Mouse (Mus musculus) urinary bladder, postnatal 0 days (tissue): ENCODE results near the gene Sigirr. TPM values are rescaled to one million over a fixed set of nuclear protein-coding genes. Genes with fewer than 3 reads are reported as not detected.

Source experiments
- polyA plus RNA-seq: library from polyadenylated mRNA; unstranded; fragments of >200 nt; fragmentation: Nextera tagmentation; extraction: Ambion mirVana; gene quantifications from 2 replicates; pipeline ENCODE4 v1.2.1, GENCODE M21; 2015

Sigirr gene
- polyA plus RNA-seq = 4.8 and 5.7 TPM in 2 replicates

DNA sequence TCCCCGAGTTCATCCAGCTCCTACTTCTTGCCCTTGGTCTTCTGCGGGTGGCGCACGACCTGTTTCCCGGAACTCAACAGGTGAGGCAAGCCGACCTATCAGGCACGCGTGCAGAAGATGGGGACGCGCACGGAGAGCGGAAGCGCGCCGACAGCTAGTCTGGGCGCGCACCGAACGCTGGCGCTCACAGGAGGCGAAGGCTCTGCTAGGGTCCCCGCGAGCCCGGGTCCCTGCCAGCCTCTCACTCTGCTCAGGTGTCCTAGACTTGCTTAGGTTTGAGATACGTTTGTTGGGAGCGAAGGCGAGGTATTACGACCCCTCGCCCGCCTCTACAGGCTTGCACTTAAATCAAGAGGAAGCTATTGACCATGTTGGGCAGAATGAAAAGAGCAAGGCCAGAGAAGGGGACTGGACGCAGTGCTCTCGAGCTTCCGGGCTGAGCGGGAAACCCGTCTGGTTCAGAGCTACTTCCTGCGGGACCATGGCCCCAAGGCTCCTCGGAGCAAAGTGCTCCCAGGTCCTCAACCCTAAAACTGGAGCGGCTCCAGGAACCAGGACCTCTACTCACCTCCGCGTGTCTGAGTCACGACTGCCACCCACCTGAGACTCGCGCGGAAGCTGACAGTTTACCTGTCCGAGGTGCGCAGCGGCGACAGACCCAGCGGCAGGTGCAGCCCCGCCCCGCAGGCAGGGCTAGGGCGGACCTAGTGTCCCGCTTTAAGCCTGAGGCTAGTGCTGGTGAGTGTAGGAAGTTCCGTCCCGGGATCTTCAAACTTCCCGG lies at the start of gene Sigirr:
Sigirr (minus strand) TSS at position 662 of the 781 bp plus-strand sequence.

DNA sequence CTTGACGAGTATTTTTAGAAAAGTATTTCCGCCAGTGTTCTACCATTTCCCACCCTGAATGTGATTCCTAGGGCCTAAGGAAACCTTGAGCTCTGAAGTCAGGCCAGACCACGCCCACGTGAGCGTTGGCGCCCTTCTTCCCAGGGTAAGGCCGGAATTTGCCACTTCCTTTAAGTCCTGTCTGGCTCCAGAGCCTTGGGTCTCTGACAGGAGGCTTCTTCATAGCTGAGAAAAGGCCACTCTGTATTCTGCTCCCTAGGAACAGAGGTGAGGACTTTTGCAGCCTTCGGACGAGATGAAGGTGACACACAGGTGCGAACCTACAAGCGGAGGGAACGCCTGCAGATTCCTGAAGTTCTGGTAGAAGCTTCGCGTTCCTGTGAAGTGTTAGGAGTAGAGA lies 21.9 kb upstream of the Sigirr start, which contains the start of gene Ptdss2:
Ptdss2 (plus strand) TSS at position 138 of the 400 bp plus-strand sequence.

DNA sequence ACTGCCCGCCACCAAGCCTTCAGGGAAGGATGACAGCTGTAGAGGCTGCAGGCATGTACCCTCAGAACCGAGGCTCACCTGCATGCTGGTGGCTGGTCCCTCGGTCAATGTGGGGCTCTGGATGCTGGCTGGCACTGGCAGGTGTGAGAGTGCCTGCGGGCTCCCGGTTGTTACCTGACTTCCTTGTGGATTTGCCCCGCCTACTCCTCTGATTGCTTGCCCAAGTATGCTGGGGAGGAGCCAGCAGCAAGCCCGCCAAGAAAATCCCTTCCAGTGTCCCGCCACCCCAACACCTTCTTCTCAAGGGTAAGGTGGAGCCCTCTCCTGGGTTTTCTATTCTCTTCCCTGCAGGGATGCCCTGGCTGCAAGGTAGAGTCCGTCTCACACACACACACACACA lies 17.3 kb upstream of the Sigirr start, which contains the start of gene Ano9:
Ano9 (minus strand) TSS at position 171 of the 400 bp plus-strand sequence.

DNA sequence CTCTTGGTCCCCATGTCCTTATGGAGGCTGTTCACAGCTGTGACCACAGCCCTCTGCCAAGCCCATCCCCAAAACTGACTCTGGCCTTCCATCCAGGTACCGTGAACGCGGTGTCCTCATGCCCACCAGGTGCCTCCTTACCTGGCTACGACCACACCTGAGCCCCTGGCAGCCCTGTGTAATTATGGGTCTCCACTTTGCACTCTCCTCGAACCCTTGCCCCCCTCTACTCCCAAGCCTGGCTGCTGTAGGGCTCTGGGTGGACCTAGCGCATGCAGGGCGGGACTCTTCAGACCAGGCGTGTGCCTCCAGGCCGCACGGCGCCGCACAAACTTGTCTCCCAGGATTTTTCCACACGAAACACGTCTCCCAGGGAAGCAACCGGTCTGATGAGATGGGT lies 22.5 kb downstream of the Sigirr start, which contains the start of gene Pkp3:
Pkp3 (plus strand) TSS at position 378 of the 400 bp plus-strand sequence.

DNA sequence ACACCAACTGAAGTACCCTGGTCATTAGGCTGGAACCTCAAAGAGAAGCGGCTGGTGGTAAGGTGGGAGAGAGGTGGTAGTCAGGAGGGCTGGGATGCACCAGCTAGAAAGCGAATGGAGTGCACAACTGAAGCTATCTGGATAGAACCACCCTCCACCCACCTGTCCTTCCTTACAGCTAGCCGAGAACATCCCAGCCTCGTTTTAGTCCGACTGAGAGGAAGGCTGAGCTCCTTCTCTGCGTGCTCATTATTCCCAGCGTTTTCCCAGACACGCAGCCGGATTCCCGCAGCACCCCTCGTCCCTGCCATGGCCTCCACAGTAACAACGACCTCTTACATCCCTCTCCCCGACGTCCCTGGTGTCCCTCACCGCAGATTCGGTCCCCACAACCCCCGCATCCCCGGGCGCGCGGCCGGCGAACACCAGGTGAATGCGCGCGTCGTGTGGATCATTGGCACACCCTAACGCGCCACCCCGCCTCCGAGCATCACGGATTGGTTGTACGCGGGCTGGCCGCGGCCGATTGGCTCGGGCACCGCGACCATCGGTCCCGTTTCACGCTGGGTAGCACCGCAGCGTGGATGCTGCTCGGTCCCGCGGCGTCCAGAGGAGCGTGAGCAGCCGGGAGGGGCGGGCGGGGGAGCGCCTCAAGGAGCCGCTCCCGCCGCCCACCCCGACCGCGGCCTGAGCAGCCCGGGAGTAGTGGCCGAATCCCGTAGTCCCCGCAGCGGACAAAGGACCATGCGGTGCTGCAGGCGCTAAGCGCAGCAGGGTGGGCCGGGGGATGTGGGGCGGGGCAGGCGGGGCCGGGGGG lies 39.7 kb downstream of the Sigirr start, which contains the start of gene B4galnt4:
B4galnt4 (plus strand) TSS at position 679 of the 817 bp plus-strand sequence.

Other genes with a start within 250 kb of the Sigirr start
- not detected in 2 replicates for gene Gm45785, start 244.2 kb downstream of the Sigirr start, polyA plus RNA-seq
- 50.8 and 53.1 TPM in 2 replicates for gene Ric8a, start 243.6 kb downstream of the Sigirr start, polyA plus RNA-seq
- gene Bet1l, start 243.0 kb downstream of the Sigirr start, polyA plus RNA-seq = 39.9 and 50.6 TPM in 2 replicates
- gene Psmd13, start 218.6 kb downstream of the Sigirr start, polyA plus RNA-seq = 160 and 172 TPM in 2 replicates
- gene Sirt3, start 218.3 kb downstream of the Sigirr start, polyA plus RNA-seq = 16.6 and 18.1 TPM in 2 replicates
- gene Cox8b, start 200.1 kb downstream of the Sigirr start, polyA plus RNA-seq = 0.43 and 0.74 TPM in 2 replicates
- gene Nlrp6, start 179.7 kb downstream of the Sigirr start, polyA plus RNA-seq = 0.08 and 0.22 TPM in 2 replicates
- 17.1 and 17.4 TPM in 2 replicates for gene Pgghg, start 159.2 kb downstream of the Sigirr start, polyA plus RNA-seq
- 1.1 and 1.4 TPM in 2 replicates for gene Ifitm5, start 150.3 kb downstream of the Sigirr start, polyA plus RNA-seq
- gene Gm45717, start 144.6 kb downstream of the Sigirr start, polyA plus RNA-seq = 0.60 and 0.79 TPM in 2 replicates
- gene Ifitm2, start 144.6 kb downstream of the Sigirr start, polyA plus RNA-seq = 1,342 and 1,631 TPM in 2 replicates
- 156 and 219 TPM in 2 replicates for gene Ifitm1, start 133.4 kb downstream of the Sigirr start, polyA plus RNA-seq
- gene Ifitm3, start 89.8 kb downstream of the Sigirr start, polyA plus RNA-seq = 730 and 992 TPM in 2 replicates
- gene Ifitm6, start 82.6 kb downstream of the Sigirr start, polyA plus RNA-seq = 0.67 and 3.1 TPM in 2 replicates
- gene Gm17387, start 71.4 kb downstream of the Sigirr start, polyA plus RNA-seq = not detected in 2 replicates
- gene B4galnt4, start 39.5 kb downstream of the Sigirr start, polyA plus RNA-seq = 0.25 and 0.40 TPM in 2 replicates
- 29.1 and 32.9 TPM in 2 replicates for gene Pkp3, start 22.4 kb downstream of the Sigirr start, polyA plus RNA-seq
- gene Ano9, start 17.2 kb upstream of the Sigirr start, polyA plus RNA-seq = 3.7 and 5.5 TPM in 2 replicates
- 30.7 and 33.0 TPM in 2 replicates for gene Ptdss2, start 21.8 kb upstream of the Sigirr start, polyA plus RNA-seq
- gene Rnh1, start 72.3 kb upstream of the Sigirr start, polyA plus RNA-seq = 194 and 223 TPM in 2 replicates
- 116 and 122 TPM in 2 replicates for gene Hras, start 93.4 kb upstream of the Sigirr start, polyA plus RNA-seq
- 2.4 and 3.4 TPM in 2 replicates for gene Lrrc56, start 93.6 kb upstream of the Sigirr start, polyA plus RNA-seq
- gene Lmntd2, start 113.5 kb upstream of the Sigirr start, polyA plus RNA-seq = 1.4 and 1.7 TPM in 2 replicates
- 72.5 and 76.7 TPM in 2 replicates for gene Rassf7, start 115.3 kb upstream of the Sigirr start, polyA plus RNA-seq
- 27.5 and 28.3 TPM in 2 replicates for gene Phrf1, start 128.2 kb upstream of the Sigirr start, polyA plus RNA-seq
- 11.5 and 15.7 TPM in 2 replicates for gene Irf7, start 165.9 kb upstream of the Sigirr start, polyA plus RNA-seq
- 0.06 TPM in 1 of 2 replicates, not detected in the other for gene Cdhr5, start 176.2 kb upstream of the Sigirr start, polyA plus RNA-seq
- gene Sct, start 178.6 kb upstream of the Sigirr start, polyA plus RNA-seq = 3.3 and 5.1 TPM in 2 replicates
- gene Drd4, start 191.4 kb upstream of the Sigirr start, polyA plus RNA-seq = 0.31 and 0.36 TPM in 2 replicates
- gene Deaf1, start 227.1 kb upstream of the Sigirr start, polyA plus RNA-seq = 30.4 and 32.7 TPM in 2 replicates
- gene Tmem80, start 227.2 kb upstream of the Sigirr start, polyA plus RNA-seq = 22.8 and 26.0 TPM in 2 replicates
- gene Eps8l2, start 238.3 kb upstream of the Sigirr start, polyA plus RNA-seq = 31.7 and 35.1 TPM in 2 replicates